Mouse (Mus musculus) forelimb bud, embryonic 11.5 days (tissue): ENCODE results near the gene 0610009B22Rik.
A peak's percentile ranks its signal among the peaks of the same experiment; 100 is the strongest.

Source experiments
- DNase-seq: peaks from one replicate; pipeline ENCODE4 v3.0.0-alpha.2; 2012; ENCODE audit warnings: low read depth, low spot score

The 0610009B22Rik gene

GRCm38 (mm10) chr11:51658705-51659104 is 30.0 kb downstream of the 0610009B22Rik start:
- DNase-seq = no peak

GRCm38 (mm10) chr11:51658291-51658690 is 30.4 kb downstream of the 0610009B22Rik start:
- DNase-seq = no peak

GRCm38 (mm10) chr11:51656798-51657521 is 31.7 kb downstream of the 0610009B22Rik start:
- no peak for DNase-seq

DNA sequence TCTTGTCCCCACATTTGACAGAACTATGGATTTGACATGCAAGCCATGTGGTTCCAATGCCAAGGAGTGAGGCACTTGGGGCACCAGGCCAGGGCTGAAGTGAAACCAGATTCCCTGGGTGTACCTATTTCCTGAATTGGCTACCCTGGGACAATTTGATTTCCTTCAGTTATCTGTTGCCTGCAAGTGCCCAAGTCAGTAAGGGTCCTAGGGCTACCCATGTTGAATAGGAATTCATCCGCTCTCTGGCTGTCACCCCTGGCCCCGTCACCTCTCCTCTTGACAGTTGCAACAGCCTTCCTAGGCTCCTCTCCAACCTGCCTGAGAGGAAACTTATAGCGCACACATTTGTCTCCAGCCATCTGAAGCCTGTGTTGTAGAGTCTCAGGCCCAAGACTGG is 33.8 kb downstream of the 0610009B22Rik start:
- no peak for DNase-seq

- DNase-seq = no peak
These were observed 34.9 kb downstream of the 0610009B22Rik start for GRCm38 (mm10) chr11:51653736-51654135.

- DNase-seq = no peak
These were observed 35.7 kb downstream of the 0610009B22Rik start for GRCm38 (mm10) chr11:51652889-51653418.

DNA sequence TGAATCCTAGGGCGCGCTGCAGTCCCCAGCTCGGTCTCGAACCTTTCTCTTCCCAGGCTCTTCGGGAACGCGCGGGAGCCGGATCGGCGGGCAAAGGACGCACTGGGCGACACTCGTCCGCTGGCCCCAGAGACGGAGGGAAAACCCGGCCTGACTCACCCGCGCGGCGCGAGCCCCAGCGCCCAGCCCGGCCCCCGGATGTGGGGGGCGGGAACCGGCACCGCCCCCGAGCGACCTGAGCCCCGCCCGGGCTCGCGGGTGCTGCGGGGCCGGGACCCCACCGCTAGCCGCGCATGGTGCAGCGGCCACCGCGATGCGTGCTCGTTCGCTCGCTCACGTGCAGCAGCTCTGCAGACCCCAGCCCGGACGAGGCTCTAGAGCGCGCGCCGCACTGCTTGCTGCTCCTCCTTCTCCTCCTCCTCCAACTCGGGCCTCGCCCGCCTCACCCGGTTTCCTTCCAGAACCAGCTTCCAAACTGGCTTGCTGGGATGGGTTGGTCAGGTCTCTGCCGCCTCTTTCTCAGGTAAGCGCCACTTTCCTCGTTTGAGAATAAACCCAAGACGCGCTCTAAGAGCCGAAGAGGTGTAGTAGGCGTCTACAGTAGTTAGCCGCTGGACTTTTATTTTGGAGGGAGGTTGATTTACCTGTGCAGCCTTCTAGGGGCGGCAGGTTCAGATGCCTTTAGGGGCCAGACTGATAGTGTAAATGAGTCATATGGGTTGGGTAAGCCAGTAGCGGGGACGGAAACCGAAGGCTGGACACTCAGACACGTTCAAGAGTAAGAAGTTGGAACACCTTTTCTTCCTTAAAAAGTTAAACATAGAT is 37.8 kb downstream of the 0610009B22Rik start, which contains the start of the genes N4bp3 and D930048N14Rik:
N4bp3 (minus strand) TSS at position 152 of the 825 bp plus-strand sequence.
D930048N14Rik (plus strand) TSS at position 264 of the 825 bp plus-strand sequence.
- DNase-seq = peak; percentile 70

- DNase-seq = no peak
These were observed 38.4 kb downstream of the 0610009B22Rik start for GRCm38 (mm10) chr11:51650261-51650660.

- no peak for DNase-seq
These were observed 38.8 kb downstream of the 0610009B22Rik start for GRCm38 (mm10) chr11:51649889-51650199.

GRCm38 (mm10) chr11:51649111-51649888 is 39.4 kb downstream of the 0610009B22Rik start:
- DNase-seq = no peak

GRCm38 (mm10) chr11:51648566-51648965 is 40.1 kb downstream of the 0610009B22Rik start:
- peak; percentile 73 for DNase-seq

GRCm38 (mm10) chr11:51646751-51647667 is 41.7 kb downstream of the 0610009B22Rik start:
- DNase-seq = no peak

GRCm38 (mm10) chr11:51646245-51646644 is 42.4 kb downstream of the 0610009B22Rik start:
- no peak for DNase-seq

GRCm38 (mm10) chr11:51645293-51645692 is 43.4 kb downstream of the 0610009B22Rik start:
- no peak for DNase-seq

DNA sequence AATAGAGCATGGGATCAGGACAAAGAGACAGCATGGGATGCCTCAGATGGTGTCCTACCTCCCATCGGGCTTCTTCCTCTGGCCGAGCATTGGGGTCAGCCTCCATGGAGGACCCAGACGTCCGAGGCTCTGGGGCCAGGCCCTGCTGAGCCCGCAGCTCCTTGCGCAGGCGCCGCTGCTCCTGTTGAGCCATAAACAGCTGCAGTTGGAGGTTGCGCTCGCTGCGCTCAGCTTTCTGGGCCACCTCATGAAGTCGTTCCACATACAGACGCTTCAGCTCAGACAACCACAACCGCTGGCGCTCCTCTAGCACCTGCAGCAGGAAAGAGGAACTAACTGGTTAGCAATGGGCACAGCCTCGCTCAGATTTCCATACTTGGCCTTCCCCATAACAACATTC is 44.5 kb downstream of the 0610009B22Rik start:
- DNase-seq = no peak

- DNase-seq = no peak
These were observed 44.9 kb downstream of the 0610009B22Rik start for GRCm38 (mm10) chr11:51643761-51644160.

GRCm38 (mm10) chr11:51643202-51643601 is 45.5 kb downstream of the 0610009B22Rik start:
- no peak for DNase-seq

DNA sequence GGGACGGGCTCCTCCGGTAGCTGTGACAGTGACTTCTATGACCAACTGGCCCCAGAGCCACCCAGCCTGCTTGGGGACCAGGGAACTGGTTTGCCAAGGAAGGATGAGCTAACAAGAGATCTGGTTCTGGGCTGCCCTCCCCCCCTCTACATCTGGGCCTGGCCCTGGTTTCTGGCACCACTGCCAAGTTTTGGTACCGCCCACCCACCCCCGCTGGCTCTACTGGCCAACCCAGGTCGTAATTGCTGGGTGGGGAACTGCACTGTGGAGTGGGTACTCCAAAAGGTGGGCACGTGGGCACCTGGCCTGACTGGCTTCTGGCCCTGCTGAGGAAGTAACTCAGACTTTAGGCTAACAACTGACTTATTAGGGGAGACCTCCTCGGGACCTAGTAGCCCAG is 47.9 kb downstream of the 0610009B22Rik start:
- no peak for DNase-seq

DNA sequence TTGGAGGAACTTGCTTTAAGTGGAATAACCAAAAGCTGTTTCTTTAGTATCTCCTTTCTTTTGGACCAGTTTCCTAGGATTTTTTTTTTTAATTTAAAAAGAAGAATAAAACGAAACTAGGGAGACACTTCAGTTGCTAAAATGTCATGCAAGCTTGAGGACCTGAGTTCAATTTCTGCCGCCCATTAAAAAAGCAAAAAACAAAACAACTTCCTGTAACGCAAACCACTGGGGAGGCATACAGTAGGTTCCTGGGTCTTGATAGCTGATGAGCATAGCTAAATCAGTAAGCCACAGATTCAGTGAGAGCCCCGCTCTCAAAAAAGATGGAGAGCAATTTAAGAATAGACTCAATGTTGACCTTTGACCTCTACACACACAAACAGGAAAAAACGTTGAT is 50.2 kb downstream of the 0610009B22Rik start:
- DNase-seq = no peak

DNA sequence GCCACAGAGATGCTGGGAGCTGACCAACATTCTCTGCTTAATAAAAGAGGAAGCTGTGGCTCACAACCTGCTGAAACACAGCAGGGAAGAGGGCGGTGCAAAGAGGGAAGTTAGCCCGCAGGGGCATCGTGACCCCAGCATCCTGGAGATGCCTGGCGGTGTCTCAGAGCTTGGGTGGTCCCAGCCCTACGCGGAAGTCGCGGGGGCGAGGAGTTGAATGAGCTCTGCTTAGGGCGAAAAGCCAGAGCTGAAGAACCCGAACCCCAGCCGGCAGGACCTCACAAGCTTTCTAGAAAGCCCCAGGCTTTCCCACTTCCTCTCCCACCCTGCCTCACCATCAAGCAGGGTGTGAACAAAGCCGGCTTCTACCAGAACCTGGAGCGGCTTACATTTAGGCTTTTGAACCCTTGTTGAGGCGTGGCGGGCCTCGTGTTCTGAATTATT is 50.7 kb downstream of the 0610009B22Rik start:
- DNase-seq = peak; percentile 86

GRCm38 (mm10) chr11:51636323-51636684 is 52.4 kb downstream of the 0610009B22Rik start:
- peak; percentile 76 for DNase-seq
